Mouse (Mus musculus) fat pad, adult 2 months (tissue): Measurements from ENCODE around the gene Nap1l5.
"Not testable (repeated sequence)": the region's sequence is repeated elsewhere in the genome, so short reads cannot be mapped to it uniquely, and the experiment has no call there.

Source experiments
- DNase-seq: peaks from one replicate; pipeline ENCODE4 v3.0.0-alpha.2; 2011; ENCODE audit warnings: low read depth, low spot score; ENCODE audit errors: extremely low read depth

Gene Nap1l5

DNA sequence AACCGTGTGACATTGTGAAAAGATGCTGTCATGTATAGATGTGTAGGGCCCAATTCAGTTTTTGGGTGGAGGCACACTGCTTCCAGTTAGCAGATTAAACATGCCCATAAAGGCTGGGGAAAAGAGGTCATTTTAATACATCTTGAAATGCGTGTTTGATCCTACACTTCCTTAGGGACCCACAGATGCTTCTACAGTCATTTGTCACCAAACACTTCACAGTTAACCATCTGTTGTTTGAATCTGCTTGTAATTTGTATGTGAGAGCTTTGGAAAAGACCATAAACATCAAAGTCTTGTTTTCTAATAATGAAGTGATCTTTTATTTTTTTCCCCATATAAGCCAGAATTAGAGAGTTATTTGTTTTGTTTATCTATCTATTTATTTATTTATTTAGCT is 915 bp upstream of the Nap1l5 start:
- no peak for DNase-seq

DNA sequence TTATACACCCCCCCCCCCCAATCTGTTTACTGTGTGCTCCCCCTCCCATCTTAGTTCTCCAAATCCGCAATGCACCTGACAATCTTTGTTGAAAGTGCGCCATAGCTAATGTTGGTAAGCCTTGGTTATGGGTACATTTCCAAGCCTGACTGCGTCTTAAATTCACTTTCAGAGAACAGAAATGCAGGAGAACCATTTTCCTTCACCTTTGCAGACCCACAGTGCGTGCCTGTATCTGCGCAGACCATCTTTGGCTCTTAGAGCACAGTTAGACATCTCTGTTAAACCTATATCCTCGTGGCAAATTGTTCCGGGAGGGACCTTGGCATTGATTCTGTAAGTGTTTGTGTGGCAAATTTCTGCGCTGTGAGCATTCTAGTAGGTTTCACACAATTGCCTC is 460 bp upstream of the Nap1l5 start:
- no peak for DNase-seq

GRCm38 (mm10) chr6:58904551-58904950 is 2.3 kb downstream of the Nap1l5 start:
- no peak for DNase-seq

DNA sequence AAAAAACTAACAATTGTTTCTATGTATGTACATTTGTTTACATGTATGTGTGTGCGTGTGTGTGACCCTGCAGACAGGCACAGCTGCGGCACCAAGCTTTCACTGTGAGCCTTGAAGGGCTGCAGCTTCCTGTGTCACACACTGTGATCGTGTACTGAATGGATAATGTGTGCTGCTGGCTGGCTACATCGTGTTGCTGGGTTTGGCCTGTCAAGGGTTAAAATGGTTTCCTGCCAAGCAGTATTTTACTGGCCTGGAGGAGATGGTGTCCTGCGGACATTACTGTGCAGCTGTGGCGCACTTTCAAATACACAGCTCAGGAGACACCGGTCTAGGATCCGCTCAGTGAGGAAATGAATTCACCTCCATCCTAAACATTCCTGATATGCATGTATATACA is 3.7 kb downstream of the Nap1l5 start:
- no peak for DNase-seq

GRCm38 (mm10) chr6:58900536-58900935 is 6.3 kb downstream of the Nap1l5 start:
- DNase-seq, result no peak

GRCm38 (mm10) chr6:58899076-58899475 is 7.8 kb downstream of the Nap1l5 start:
- DNase-seq, result no peak

DNA sequence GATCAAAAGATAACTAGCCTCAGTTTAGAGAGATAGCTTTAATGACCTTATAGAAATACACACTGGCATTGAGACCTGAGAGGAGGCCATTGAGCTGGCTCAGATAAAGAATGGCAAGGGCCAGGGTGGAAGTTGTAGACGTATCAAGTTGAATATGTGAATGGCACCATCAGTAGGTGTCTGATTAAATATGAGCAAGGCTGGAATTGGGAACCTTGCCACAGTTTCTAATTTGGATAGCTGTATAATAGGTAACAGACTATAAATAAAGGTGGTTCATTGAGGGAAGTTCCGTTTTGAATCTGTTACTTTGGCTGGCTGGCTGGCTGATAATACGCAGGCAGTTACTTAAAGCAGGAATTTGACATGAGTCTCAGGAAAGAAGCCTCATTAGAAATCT is 10.2 kb downstream of the Nap1l5 start:
- no peak for DNase-seq

DNA sequence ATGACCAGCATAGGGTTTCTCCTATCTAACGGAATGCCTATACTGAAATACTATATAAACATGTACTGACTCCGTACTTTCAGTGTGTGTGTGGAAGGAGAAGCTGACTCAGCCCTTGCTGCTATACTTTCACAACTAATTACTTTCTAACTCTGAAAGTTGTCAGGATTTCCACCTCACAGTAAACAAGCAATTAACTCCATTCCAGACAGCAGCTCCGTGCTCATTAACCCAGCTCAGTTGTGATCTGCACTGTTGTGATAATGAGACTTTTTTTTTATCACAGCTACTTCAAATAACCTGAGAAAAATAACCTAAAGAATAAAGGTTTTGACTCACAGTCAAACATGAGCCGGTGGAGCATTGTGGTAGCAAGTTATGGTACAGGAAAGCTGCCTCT is 11.9 kb downstream of the Nap1l5 start:
- no peak for DNase-seq

DNA sequence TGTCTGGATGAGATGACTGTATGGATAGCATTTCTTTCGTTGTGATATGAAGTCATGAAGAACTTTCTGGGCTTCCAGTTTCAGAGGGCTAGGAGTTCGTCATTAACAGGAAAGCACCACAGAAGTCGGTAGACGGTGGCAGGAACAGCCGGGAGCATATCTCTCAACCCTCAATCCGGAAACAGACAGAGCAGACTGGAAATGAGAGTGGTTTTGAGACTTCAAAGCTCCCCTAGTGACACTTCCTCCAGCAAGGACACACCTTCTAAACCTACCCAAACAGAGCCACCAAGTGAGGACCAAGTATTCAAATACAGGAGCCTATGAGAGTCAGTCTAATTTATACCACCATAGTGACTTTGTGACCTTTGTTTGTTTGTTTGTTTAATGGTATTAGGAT is 13.6 kb downstream of the Nap1l5 start:
- no peak for DNase-seq

DNA sequence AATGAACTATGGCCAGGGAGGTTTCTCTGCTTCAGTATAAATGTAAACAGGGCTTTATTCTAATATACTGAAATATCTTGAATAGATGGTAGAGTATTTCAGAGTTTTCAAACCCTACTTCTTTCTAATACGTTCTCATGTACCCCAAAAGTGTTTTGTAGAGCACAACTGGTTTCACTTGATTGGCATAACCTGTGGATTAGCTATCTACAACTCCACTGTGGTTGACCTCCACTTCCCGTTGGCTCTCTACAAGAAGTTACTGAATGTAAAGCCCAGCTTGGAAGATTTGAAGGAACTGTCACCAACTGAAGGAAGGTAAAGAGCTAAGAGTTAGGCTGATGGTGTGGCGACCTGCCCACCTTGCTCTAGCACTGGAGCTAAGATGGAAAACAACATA is 17.0 kb downstream of the Nap1l5 start:
- DNase-seq, result no peak

GRCm38 (mm10) chr6:58882271-58882670 is 24.6 kb downstream of the Nap1l5 start:
- DNase-seq, result no peak

DNA sequence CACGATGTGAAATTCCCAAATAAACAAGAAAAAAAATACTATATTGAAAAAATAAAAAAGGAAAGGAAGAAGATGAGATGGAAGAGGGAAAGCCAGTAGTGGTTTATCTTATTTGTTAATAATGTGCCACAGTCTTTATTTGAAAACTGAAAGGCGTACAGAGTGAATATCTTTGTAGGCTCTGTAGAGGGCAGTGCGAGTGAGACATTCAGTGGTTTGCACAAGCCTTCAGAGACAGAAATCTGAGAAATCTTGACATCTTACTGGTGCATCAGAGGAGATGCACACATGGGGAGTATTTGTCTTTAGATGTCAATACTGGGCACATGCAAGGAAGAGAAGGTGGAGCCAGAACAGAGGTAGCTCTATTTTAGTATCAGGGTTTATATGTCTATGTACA is 25.5 kb downstream of the Nap1l5 start:
- DNase-seq, result no peak

- no peak for DNase-seq
Observed at GRCm38 (mm10) chr6:58880861-58881260, 26.0 kb downstream of the Nap1l5 start.

DNA sequence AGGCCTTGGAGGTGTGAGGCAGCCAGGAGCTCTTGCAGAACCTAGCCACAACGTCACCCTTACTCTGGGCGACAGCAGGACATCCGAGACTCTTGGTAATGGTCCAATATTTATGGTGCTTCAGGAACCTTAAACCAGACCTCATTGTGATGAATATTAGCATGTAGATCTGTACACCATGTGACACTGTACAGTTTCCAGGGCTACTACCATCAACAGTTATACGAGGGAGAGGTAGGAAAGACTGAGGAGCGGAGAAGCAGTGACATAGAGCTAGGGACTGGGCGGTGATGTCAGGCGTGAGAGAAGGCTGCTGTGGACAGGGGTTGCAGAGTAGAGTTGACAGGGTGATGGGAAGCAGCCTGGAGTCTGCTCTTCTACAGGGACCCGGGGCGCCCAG is 26.9 kb downstream of the Nap1l5 start:
- no peak for DNase-seq

GRCm38 (mm10) chr6:58879572-58879971 is 27.3 kb downstream of the Nap1l5 start:
- no peak for DNase-seq

GRCm38 (mm10) chr6:58867858-58868257 is 39.0 kb downstream of the Nap1l5 start:
- not testable (repeated sequence) for DNase-seq

GRCm38 (mm10) chr6:58863631-58864235 is 43.1 kb downstream of the Nap1l5 start:
- no peak for DNase-seq

DNA sequence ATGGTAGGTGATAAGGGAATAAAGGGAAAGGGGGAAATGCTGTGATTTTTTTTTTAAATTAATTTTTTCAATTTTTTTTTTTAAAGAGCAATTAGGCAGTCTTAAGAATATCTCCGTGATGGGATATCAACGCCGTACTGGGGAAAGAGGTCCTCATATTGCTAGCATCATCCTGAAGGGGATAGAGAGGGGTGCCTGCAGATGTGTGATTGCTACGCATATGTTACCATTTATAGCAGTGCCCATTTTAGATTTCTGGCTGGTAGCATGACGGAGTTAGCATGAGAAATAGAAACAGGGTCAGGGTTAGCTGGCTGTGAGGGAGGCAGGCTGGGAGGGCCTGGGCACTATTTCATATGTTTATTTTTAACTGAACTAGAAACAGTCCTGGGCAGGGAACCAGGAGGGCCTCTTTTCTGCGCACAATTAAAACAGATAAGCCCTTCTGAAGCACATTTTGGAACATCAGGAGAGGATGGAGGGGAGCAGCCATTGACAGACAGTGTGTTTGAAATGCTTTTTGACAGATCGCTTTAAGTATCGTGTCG is 44.4 kb downstream of the Nap1l5 start:
- no peak for DNase-seq

DNA sequence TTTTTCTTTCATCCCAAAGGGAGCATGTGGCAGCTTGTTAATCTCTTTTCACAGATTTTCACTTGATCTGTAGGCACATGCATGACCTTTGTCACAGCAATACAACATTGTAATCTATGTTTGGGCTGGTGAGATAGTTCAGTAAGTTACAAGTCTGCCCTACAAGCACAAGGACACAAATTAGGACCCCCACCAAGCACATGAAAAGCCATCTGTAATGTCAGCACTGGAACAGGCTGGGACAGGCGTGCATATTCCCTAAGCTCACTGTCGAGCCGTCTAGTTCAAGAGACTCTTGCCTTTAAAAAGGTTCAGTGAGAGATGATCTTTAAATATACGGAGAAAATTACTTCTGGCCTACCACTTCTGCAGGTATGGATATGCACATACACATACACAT is 47.4 kb downstream of the Nap1l5 start:
- no peak for DNase-seq

- DNase-seq, result no peak
Observed at GRCm38 (mm10) chr6:58856494-58856893, 50.4 kb downstream of the Nap1l5 start.

GRCm38 (mm10) chr6:58855676-58856367 is 51.1 kb downstream of the Nap1l5 start:
- no peak for DNase-seq
